In the genomic region with DNA sequence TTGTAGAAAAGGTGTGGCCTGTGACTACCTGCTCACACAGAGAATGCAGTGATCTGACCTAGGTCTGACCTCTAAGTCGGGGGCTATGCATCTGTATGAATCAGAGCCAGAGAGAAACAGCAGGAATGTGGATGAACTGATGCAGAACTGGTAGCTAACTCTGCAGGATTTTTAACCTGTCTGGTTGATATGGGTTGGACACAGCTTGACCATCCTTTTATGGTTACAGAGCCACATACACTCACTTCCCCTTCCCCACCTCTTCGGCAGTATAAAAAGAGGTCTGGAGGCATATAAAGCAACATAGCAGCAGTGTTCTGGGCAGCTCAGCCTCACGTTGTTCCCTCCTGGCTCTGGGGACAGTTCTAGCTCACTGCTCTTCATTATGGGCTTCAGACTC, we compare ENCODE assay signal across 16 mouse cellular contexts. TPM values are rescaled to one million over a fixed set of nuclear protein-coding genes. Genes with fewer than 3 reads are reported as not detected.
DNase-seq lines count a peak whose midpoint lies in the region; ATAC-seq lines count a peak whose summit lies in the region.
"Had no signal": no experiment of that assay in that cellular context is flagged by ENCODE, and none has a peak within 500 bp of the region (broad histone marks: within the 10 kb centered on the region; RNA-seq: fewer than 3 reads in every experiment).

A gene (plus strand): TSS at position 301 of the 400 bp plus-strand sequence.

- no peak for DNase-seq in heart, postnatal 36 days
- DNase-seq in neural tube, embryonic 11.5 days (ENCODE audit: low spot score) = no peak
- no peak for DNase-seq in neural tube, embryonic 10.5 days (ENCODE audit: extremely low spot score, low spot score)
- DNase-seq: adrenal gland, postnatal 10 days; cerebellum, adult 9-10 months; kidney, adult 8-10 months; kidney, postnatal 36 days; thymus, adult 18-20 months had no signal

- no peak within 1 kb of the TSS for H3K9ac ChIP-seq in heart, embryonic 12.5 days
- H3K9ac ChIP-seq in neural tube, embryonic 11.5 days (ENCODE audit: low read length) = no peak within 1 kb of the TSS
- no peak within 1 kb of the TSS for H3K9ac ChIP-seq in liver, embryonic 12.5 days
- H3K9ac ChIP-seq: heart, embryonic 15.5 days; midbrain, embryonic 12.5 days had no signal

- H3K36me3 ChIP-seq in heart, embryonic 12.5 days = no peaks in the 10 kb centered on the region
- no peaks in the 10 kb centered on the region for H3K36me3 ChIP-seq in neural tube, embryonic 11.5 days (ENCODE audit: control insufficient read depth, insufficient read depth, low read length)
- H3K36me3 ChIP-seq in liver, embryonic 12.5 days = no peaks in the 10 kb centered on the region
- H3K36me3 ChIP-seq: heart, embryonic 15.5 days; midbrain, embryonic 12.5 days had no signal

- intact Hi-C loops in heart, postnatal 36 days (cut with DNase I) = loop anchor here (5.0 kb wide), 1 partner anchor 106 kb away; no protein-coding TSS in a partner anchor

- no peak within 1 kb of the TSS for H3K4me2 ChIP-seq in heart, embryonic 12.5 days
- H3K4me2 ChIP-seq in neural tube, embryonic 11.5 days (ENCODE audit: low read depth) = no peak within 1 kb of the TSS
- no peak within 1 kb of the TSS for H3K4me2 ChIP-seq in liver, embryonic 12.5 days
- H3K4me2 ChIP-seq: heart, embryonic 15.5 days; midbrain, embryonic 12.5 days had no signal

- H3K9me3 ChIP-seq in heart, embryonic 12.5 days (replicated peaks) = no peaks in the 10 kb centered on the region
- H3K9me3 ChIP-seq in neural tube, embryonic 11.5 days (ENCODE audit: control insufficient read depth, low read length) = no peaks in the 10 kb centered on the region
- no peaks in the 10 kb centered on the region for H3K9me3 ChIP-seq in liver, embryonic 12.5 days (replicated peaks)
- H3K9me3 ChIP-seq: heart, embryonic 15.5 days; midbrain, embryonic 12.5 days had no signal

- H3K4me3 ChIP-seq in heart, embryonic 12.5 days = no peak within 1 kb of the TSS
- no peak within 1 kb of the TSS for H3K4me3 ChIP-seq in neural tube, embryonic 11.5 days (ENCODE audit: low read depth, low read length)
- H3K4me3 ChIP-seq in liver, embryonic 12.5 days = no peak within 1 kb of the TSS
- H3K4me3 ChIP-seq: heart, embryonic 15.5 days; midbrain, embryonic 12.5 days had no signal

- no peak within 1 kb of the TSS for H3K27ac ChIP-seq in heart, embryonic 12.5 days (ENCODE audit: poor library complexity, severe bottlenecking)
- H3K27ac ChIP-seq in neural tube, embryonic 11.5 days (ENCODE audit: low read depth, low read length) = no peak within 1 kb of the TSS
- H3K27ac ChIP-seq in liver, embryonic 12.5 days = no peak within 1 kb of the TSS
- H3K27ac ChIP-seq: heart, embryonic 15.5 days; midbrain, embryonic 12.5 days had no signal

- no peak for ATAC-seq in heart, embryonic 12.5 days (ENCODE audit: insufficient number of reproducible peaks, low FRiP score)
- ATAC-seq in neural tube, embryonic 11.5 days (ENCODE audit: insufficient read depth, low FRiP score, low TSS enrichment) = no peak
- no peak for ATAC-seq in liver, embryonic 12.5 days
- ATAC-seq in neutrophil, adult 5-6 weeks (ENCODE audit: extremely low read depth, insufficient number of reproducible peaks, low FRiP score, poor library complexity, severe bottlenecking) = no peak
- no peak for ATAC-seq in CD4-positive, CD25-positive, alpha-beta regulatory T cell, adult 4 months
- ATAC-seq: forebrain, embryonic 16.5 days had no signal

- H3K4me1 ChIP-seq in heart, embryonic 12.5 days (replicated peaks) = no peaks in the 10 kb centered on the region
- H3K4me1 ChIP-seq in neural tube, embryonic 11.5 days (ENCODE audit: control insufficient read depth, insufficient read depth, low read length) = no peaks in the 10 kb centered on the region
- peaks cover 3% of the 10 kb centered on the region; the same call in 1 of the 2 replicates for H3K4me1 ChIP-seq in liver, embryonic 12.5 days
- H3K4me1 ChIP-seq: midbrain, embryonic 12.5 days had no signal

- 56% methylated on average over 3 of the region's 3 CpGs for WGBS in heart, embryonic 12.5 days
- WGBS in neural tube, embryonic 11.5 days = 59% methylated on average over 3 of the region's 3 CpGs
- WGBS in liver, embryonic 12.5 days (ENCODE audit: insufficient replicate concordance) = 29% methylated on average over 3 of the region's 3 CpGs

- H3K27me3 ChIP-seq in heart, embryonic 12.5 days (replicated peaks) = no peaks in the 10 kb centered on the region
- no peaks in the 10 kb centered on the region for H3K27me3 ChIP-seq in neural tube, embryonic 11.5 days (ENCODE audit: control insufficient read depth, insufficient read depth, low read length)
- H3K27me3 ChIP-seq in liver, embryonic 12.5 days (replicated peaks) = peaks cover 7% of the 10 kb centered on the region; the same call in 1 of the 2 replicates
- H3K27me3 ChIP-seq: heart, embryonic 15.5 days; midbrain, embryonic 12.5 days had no signal

RNA-seq across cellular contexts. Expression of the gene that starts here (rescaled TPM):
- polyA plus RNA-seq in heart, embryonic 12.5 days (2016; fragmentation: Nextera tagmentation; extraction: Ambion mirVana) = 13.4 and 20.7 TPM in 2 replicates
- total RNA-seq in heart, postnatal 36 days (2021) = 10 to 100 TPM in 1 of 2 experiments, 1 to 10 TPM in 1; 8.7 to 11.2 TPM
- polyA plus RNA-seq in neural tube, embryonic 11.5 days (2014; fragmentation: Nextera tagmentation; extraction: Ambion mirVana) = 21.7 and 21.8 TPM in 2 replicates
- 164 and 174 TPM in 2 replicates for polyA plus RNA-seq in liver, embryonic 12.5 days (2016; fragmentation: Nextera tagmentation; extraction: Ambion mirVana)
- 101 and 108 TPM in 2 replicates for total RNA-seq in neutrophil, adult 5-6 weeks (2017)
- polyA plus RNA-seq in CD4-positive, CD25-positive, alpha-beta regulatory T cell, adult 4 months (2017; shearing (Covaris generic)) = not detected
- total RNA-seq: layer of hippocampus, postnatal 14 days had no signal

Comparison
In these comparisons a context has a peak if more than half of its experiments do, and no peak if none do; other contexts are left out.
1. RNA of the gene that starts here (polyA plus RNA-seq): 164 to 174 TPM in liver, embryonic 12.5 days, 21.7 to 21.8 TPM in neural tube, embryonic 11.5 days and 13.4 to 20.7 TPM in heart, embryonic 12.5 days; not detected in CD4-positive, CD25-positive, alpha-beta regulatory T cell, adult 4 months; every median in the first group is over 10 times any median in the second.